Mouse (Mus musculus) adrenal gland, postnatal 14 days (tissue): ENCODE data around the gene Ttf1. TPM values are rescaled to one million over a fixed set of nuclear protein-coding genes. Genes with fewer than 3 reads are reported as not detected.

Experiments
- DNase-seq: peaks from one replicate; pipeline ENCODE4 v3.0.0; 2021; ENCODE audit warnings: mixed read lengths
- total RNA-seq: library from RNA; stranded (reverse); gene quantifications from 2 replicates; pipeline ENCODE4 v1.2.3, GENCODE M21; 2021

Gene Ttf1
- total RNA-seq, 1 experiment from 2014 or later, result 12.0 TPM

DNA sequence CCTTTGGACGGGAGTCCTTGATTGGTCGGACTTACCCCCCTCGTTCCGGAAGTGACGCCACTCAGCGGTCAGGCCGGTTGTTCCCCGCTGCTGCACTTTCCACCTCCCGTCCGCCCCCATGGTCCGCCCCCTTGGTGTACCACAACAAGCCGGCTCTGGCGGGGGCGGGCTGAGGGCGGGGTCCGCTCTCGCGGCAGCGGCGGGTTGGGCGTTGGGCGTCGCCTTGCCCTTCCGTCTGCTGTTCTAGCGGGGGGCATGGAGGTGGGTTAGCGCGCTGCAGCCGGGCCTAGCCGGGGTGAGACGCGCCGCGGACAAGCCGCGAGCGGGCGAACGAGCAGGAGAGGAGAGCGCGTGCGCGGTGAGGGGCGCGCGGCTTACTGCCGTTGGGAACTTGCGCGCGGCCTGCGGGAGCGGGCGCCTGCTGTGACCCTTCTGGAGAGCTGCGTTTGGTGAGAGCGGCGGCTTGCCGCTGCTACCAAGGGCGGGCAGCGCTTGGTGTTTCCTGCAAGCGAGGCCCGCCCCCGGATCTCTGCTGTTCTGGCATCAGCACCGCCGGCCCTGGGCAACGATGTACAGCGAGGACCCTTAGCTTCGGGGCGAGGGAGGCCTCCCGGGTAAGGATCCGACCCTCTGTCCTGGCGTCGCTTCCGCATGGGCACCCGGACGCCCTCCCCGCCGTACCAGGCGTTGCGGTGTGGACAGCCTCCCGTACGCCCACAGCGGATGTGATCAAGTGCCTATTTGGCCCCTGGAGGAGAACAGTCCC, 65.1 kb downstream of the Ttf1 start:
- DNase-seq, result peak; percentile 100

DNA sequence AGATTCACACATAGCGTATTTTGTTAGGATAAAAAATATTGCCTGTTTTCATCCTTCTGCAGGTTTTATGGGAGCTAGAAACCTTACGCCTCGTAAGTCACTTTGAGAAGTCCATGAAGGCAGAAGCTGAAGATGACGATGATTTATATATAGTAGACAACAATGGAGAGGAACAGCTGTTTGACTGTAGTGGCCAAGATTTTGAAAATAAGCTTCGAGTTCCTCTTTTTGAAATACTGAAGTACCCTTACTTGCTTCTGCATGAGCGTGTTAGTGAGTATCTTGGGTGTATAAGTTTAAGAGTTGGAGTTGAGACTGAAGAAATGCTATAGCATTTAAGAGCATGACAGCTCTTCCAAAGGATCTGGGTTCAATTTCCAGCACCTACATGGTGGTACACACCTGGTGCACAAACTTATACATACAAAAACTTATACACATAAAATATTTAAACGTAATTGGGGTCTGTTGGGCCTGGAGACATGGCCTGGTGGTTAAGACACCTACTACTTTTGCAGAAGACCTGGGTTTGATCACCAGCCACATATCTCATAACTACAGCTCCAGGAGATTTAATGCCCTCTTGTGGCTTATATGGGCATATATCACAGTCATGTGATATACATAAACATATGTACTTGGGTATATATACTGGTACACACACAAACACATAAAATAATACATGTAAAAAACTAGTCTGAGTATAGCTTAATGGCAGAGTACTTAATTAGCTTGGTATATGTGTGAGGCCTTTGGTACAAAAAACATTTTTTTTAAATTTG, 70.2 kb downstream of the Ttf1 start:
- no peak for DNase-seq

- no peak for DNase-seq
These were observed 75.1 kb downstream of the Ttf1 start for GRCm38 (mm10) chr2:29135161-29135560.

Other genes with a start within 250 kb of the Ttf1 start
- gene Gtf3c4, start 219.9 kb upstream of the Ttf1 start, total RNA-seq, result 28.4 and 30.6 TPM in 2 replicates
- 7.7 and 9.5 TPM in 2 replicates for gene Ddx31, start 219.9 kb upstream of the Ttf1 start, total RNA-seq
- 0.26 TPM in 1 of 2 replicates, not detected in the other for gene Barhl1, start 143.6 kb upstream of the Ttf1 start, total RNA-seq
- gene Cfap77, start 5.2 kb upstream of the Ttf1 start, total RNA-seq, result 0.41 and 0.93 TPM in 2 replicates
- 32.0 and 42.9 TPM in 2 replicates for gene Setx, start 63.9 kb downstream of the Ttf1 start, total RNA-seq
- 20.6 and 25.2 TPM in 2 replicates for gene Ntng2, start 192.7 kb downstream of the Ttf1 start, total RNA-seq